Mouse (Mus musculus): Measurements from ENCODE around the gene Ascl2. TPM values are rescaled to one million over a fixed set of nuclear protein-coding genes. Genes with fewer than 3 reads are reported as not detected.
A peak's percentile ranks its signal among the peaks of the same experiment; 100 is the strongest.

Ascl2 gene
- polyA plus RNA-seq, 1 experiment from 2014 or later: 1.3 TPM

GRCm38 (mm10) chr7:143013420-143014178, 44.5 kb upstream of the Ascl2 start:
- Histone ChIP-seq H3K27me3 (replicated peaks; ENCODE audit: insufficient read depth, low read length) (no peaks in the 10 kb centered on the region), H3K9me3 (ENCODE audit: low read length) (no peaks in the 10 kb centered on the region), H3K4me1 (ENCODE audit: insufficient read depth, low read depth, low read length) (peaks cover 33% of the 10 kb centered on the region), H3K36me3 (ENCODE audit: insufficient read depth, low read length) (no peaks in the 10 kb centered on the region), H3K9ac (replicated peaks; ENCODE audit: low read depth) (no peak overlapping the region), H3K4me2 (replicated peaks; ENCODE audit: low read depth, low read length) (no peak overlapping the region), H3K27ac (ENCODE audit: low read length) (no peak overlapping the region), H3K4me3 (ENCODE audit: low read depth, low read length) (no peak overlapping the region)
- peak; percentile 8; the same call in 1 of the 2 replicates for ATAC-seq
- WGBS: 60% methylated on average over 8 of the region's 8 CpGs
- peak; percentile 72 for DNase-seq (ENCODE audit: low spot score)
- TF ChIP-seq EP300 (IDR thresholded peaks at IDR 0.05): no peak
- TF ChIP-seq CTCF (IDR thresholded peaks at IDR 0.05): no peak

GRCm38 (mm10) chr7:143012230-143012875, 43.3 kb upstream of the Ascl2 start:
- Histone ChIP-seq H3K4me3 (ENCODE audit: low read depth, low read length) (no peak overlapping the region), H3K9me3 (ENCODE audit: low read length) (no peaks in the 10 kb centered on the region), H3K36me3 (ENCODE audit: insufficient read depth, low read length) (no peaks in the 10 kb centered on the region), H3K27ac (ENCODE audit: low read length) (no peak overlapping the region), H3K4me2 (replicated peaks; ENCODE audit: low read depth, low read length) (no peak overlapping the region), H3K9ac (replicated peaks; ENCODE audit: low read depth) (no peak overlapping the region), H3K4me1 (ENCODE audit: insufficient read depth, low read depth, low read length) (peaks cover 37% of the 10 kb centered on the region), H3K27me3 (replicated peaks; ENCODE audit: insufficient read depth, low read length) (no peaks in the 10 kb centered on the region)
- no peak for DNase-seq (ENCODE audit: low spot score)
- no peak for ATAC-seq
- no peak for TF ChIP-seq EP300 (IDR thresholded peaks at IDR 0.05)
- TF ChIP-seq CTCF (IDR thresholded peaks at IDR 0.05): no peak
- 37% methylated on average over 5 of the region's 5 CpGs for WGBS

DNA sequence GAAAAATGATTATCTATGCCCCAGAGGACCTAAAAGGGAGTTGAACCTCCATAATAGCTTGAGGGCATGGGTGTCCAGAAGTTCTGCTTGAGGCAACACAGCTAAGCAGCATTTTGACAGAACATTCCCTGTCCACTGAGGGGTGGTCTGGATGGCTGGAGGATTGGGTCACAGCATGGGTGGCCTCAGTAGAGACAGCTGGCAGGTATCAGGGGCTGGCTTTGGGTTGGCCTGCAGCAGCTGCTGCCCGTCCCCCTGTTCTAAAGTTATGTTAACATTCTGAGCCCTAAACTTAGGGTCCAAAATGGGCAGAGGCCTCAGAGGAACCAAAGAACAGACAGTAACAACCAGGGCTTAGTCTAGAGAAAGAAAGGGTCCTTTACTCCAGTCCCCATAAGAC, 42.2 kb upstream of the Ascl2 start:
- Histone ChIP-seq H3K4me1 (ENCODE audit: insufficient read depth, low read depth, low read length) (peaks cover 39% of the 10 kb centered on the region; the same call in 1 of the 2 replicates), H3K4me2 (replicated peaks; ENCODE audit: low read depth, low read length) (no peak overlapping the region), H3K4me3 (ENCODE audit: low read depth, low read length) (no peak overlapping the region), H3K36me3 (ENCODE audit: insufficient read depth, low read length) (no peaks in the 10 kb centered on the region), H3K27me3 (replicated peaks; ENCODE audit: insufficient read depth, low read length) (no peaks in the 10 kb centered on the region), H3K9me3 (ENCODE audit: low read length) (no peaks in the 10 kb centered on the region), H3K9ac (replicated peaks; ENCODE audit: low read depth) (no peak overlapping the region), H3K27ac (ENCODE audit: low read length) (no peak overlapping the region)
- DNase-seq (ENCODE audit: low spot score): no peak
- TF ChIP-seq EP300 (IDR thresholded peaks at IDR 0.05) (no peak), CTCF (IDR thresholded peaks at IDR 0.05) (no peak)
- 75% methylated on average over 1 of the region's 1 CpGs for WGBS
- no peak for ATAC-seq

- H3K27ac ChIP-seq (ENCODE audit: low read length): peak overlapping the region; percentile 91; the same call in 1 of the 2 replicates
- DNase-seq (ENCODE audit: low spot score): no peak
- WGBS: 65% methylated on average over 4 of the region's 4 CpGs
Measured at GRCm38 (mm10) chr7:143009996-143010395, 40.9 kb upstream of the Ascl2 start.

DNA sequence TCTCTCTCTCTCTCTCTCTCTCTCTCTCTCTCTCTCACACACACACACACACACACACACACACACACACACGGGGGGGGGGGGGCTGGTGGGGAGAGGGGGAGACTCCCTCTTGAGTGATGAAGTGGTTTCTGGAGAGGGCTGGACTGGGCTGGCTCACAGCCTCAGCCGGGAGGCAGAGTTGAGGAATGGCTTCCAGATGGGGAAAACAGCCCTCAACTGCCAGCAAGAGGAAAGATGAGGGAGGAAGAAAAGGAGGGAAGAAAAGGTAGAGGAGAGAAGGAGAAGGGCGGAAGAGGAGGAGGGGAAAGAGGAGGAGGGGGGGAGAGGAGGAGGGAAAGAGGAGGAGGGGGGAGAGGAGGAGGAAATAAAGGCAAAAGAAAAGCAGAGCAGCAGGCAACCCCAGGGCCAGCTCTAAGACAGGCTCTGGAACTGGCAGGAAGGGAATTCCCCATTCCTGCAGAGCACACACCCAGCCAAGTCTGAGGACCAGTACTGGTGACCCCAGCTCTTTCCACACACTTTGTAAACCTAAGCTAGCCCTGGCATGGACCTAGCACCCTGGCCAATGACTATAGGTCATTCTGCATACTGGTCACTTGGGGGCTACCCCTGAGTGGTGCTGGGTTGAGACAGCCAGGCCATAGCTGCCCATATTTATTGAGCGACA, 40.1 kb upstream of the Ascl2 start:
- no peaks in the 10 kb centered on the region for H3K36me3 ChIP-seq (ENCODE audit: insufficient read depth, low read length)
- peak overlapping the region; percentile 25 for H3K4me2 ChIP-seq (replicated peaks; ENCODE audit: low read depth, low read length)
- no peaks in the 10 kb centered on the region for H3K9me3 ChIP-seq (ENCODE audit: low read length)
- 27% methylated on average over 3 of the region's 4 CpGs for WGBS
- H3K4me1 ChIP-seq (ENCODE audit: insufficient read depth, low read depth, low read length): peaks cover 35% of the 10 kb centered on the region; the same call in 1 of the 2 replicates
- H3K27me3 ChIP-seq (replicated peaks; ENCODE audit: insufficient read depth, low read length): no peaks in the 10 kb centered on the region
- H3K27ac ChIP-seq (ENCODE audit: low read length): peak overlapping the region; percentile 91
- H3K4me3 ChIP-seq (ENCODE audit: low read depth, low read length): no peak overlapping the region
- no peak overlapping the region for H3K9ac ChIP-seq (replicated peaks; ENCODE audit: low read depth)
- TF ChIP-seq EP300 (IDR thresholded peaks at IDR 0.05): no peak; the same call in 1 of the 2 replicates
- peak; percentile 44 for TF ChIP-seq CTCF (IDR thresholded peaks at IDR 0.05)
- DNase-seq (ENCODE audit: low spot score): peak; percentile 85
- peak; percentile 66 for ATAC-seq

More at GRCm38 (mm10) chr7:143009996-143010395, 40.9 kb upstream of the Ascl2 start:
- no peaks in the 10 kb centered on the region for H3K27me3 ChIP-seq (replicated peaks; ENCODE audit: insufficient read depth, low read length)
- H3K9ac ChIP-seq (replicated peaks; ENCODE audit: low read depth): no peak overlapping the region
- H3K4me3 ChIP-seq (ENCODE audit: low read depth, low read length): no peak overlapping the region
- no peak for ATAC-seq
- no peaks in the 10 kb centered on the region for H3K9me3 ChIP-seq (ENCODE audit: low read length)
- H3K4me2 ChIP-seq (replicated peaks; ENCODE audit: low read depth, low read length): no peak overlapping the region
- no peak for TF ChIP-seq EP300 (IDR thresholded peaks at IDR 0.05)
- no peak for TF ChIP-seq CTCF (IDR thresholded peaks at IDR 0.05)
- no peaks in the 10 kb centered on the region for H3K36me3 ChIP-seq (ENCODE audit: insufficient read depth, low read length)
- peaks cover 35% of the 10 kb centered on the region; the same call in 1 of the 2 replicates for H3K4me1 ChIP-seq (ENCODE audit: insufficient read depth, low read depth, low read length)

DNA sequence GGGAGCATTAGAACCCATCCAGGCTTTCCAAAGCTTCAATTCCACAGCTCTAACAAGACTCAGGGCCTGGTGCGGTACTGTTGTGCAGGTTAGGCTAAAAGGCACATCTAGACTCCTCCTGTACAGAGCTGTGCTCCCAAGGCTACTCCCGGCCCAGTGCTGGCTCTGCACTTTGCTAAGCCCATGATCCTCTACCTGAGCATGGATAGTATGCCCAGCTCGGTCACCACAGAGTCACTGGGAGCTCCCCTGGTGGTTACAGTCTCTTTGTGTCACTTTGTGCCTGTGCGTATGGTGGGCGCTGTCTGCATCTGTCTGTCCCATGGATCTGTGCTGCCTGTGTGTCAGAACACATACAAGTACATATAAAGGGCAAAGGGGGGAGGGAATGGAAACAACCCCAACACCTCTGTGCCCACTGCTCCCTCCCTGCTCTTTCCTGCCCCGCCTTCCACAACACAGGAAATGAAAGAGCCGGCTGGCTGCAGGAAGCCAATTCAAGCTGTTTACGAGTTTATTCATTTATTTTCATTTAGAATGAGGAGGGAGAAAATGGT, 39.4 kb upstream of the Ascl2 start:
- H3K9ac ChIP-seq (replicated peaks; ENCODE audit: low read depth): no peak overlapping the region
- peak; percentile 81 for ATAC-seq

More for the DNA sequence above, 39.4 kb upstream of the Ascl2 start:
- WGBS: 21% methylated on average over 8 of the region's 8 CpGs
- H3K4me2 ChIP-seq (replicated peaks; ENCODE audit: low read depth, low read length): peak overlapping the region; percentile 25
- TF ChIP-seq EP300 (IDR thresholded peaks at IDR 0.05) (peak; percentile 40; the same call in 1 of the 2 replicates), CTCF (IDR thresholded peaks at IDR 0.05) (peak; percentile 40)
- no peak overlapping the region for H3K4me3 ChIP-seq (ENCODE audit: low read depth, low read length)
- DNase-seq (ENCODE audit: low spot score): peak; percentile 91
- H3K36me3 ChIP-seq (ENCODE audit: insufficient read depth, low read length): no peaks in the 10 kb centered on the region
- peaks cover 28% of the 10 kb centered on the region; the same call in 1 of the 2 replicates for H3K4me1 ChIP-seq (ENCODE audit: insufficient read depth, low read depth, low read length)
- peak overlapping the region; percentile 91 for H3K27ac ChIP-seq (ENCODE audit: low read length)
- H3K9me3 ChIP-seq (ENCODE audit: low read length): no peaks in the 10 kb centered on the region
- no peaks in the 10 kb centered on the region for H3K27me3 ChIP-seq (replicated peaks; ENCODE audit: insufficient read depth, low read length)

Data from lung, postnatal 0 days (tissue).